In genomic region chr5:29470851-29471394, GRCm38 (mm10) we compare ENCODE assay signal across 36 mouse cellular contexts. TPM values are rescaled to one million over a fixed set of nuclear protein-coding genes. Genes with fewer than 3 reads are reported as not detected.
A peak's percentile ranks its signal among the peaks of the same experiment; 100 is the strongest.
DNase-seq lines count a peak whose midpoint lies in the region; ATAC-seq and TF ChIP-seq lines count a peak whose summit lies in the region.
"Had no signal": no experiment of that assay in that cellular context is flagged by ENCODE, and none has a peak within 500 bp of the region (broad histone marks: within the 10 kb centered on the region; RNA-seq: fewer than 3 reads in every experiment).

No protein-coding gene starts in this region.

- TF ChIP-seq EP300 in ES-Bruce4 (IDR thresholded peaks at IDR 0.05; ENCODE audit: insufficient read depth, low read depth, low read length): no peak

- no peaks in the 10 kb centered on the region for H3K9me3 ChIP-seq in hindbrain, embryonic 10.5 days
- H3K9me3 ChIP-seq in hindbrain, embryonic 16.5 days (ENCODE audit: control insufficient read depth, low read length): no peaks in the 10 kb centered on the region
- H3K9me3 ChIP-seq in E14TG2a.4 (ENCODE audit: low read length) (no peaks in the 10 kb centered on the region), ES-Bruce4 (replicated peaks; ENCODE audit: control insufficient read depth, insufficient read depth, low read length, poor library complexity, severe bottlenecking) (0 out of 2 replicates have a peak, but pooled peaks cover 3% of the 10 kb centered on the region)
- H3K9me3 ChIP-seq in embryonic facial prominence, embryonic 10.5 days: no peaks in the 10 kb centered on the region
- H3K9me3 ChIP-seq: embryonic facial prominence, embryonic 13.5 days; G1E; heart, embryonic 13.5 days; hindbrain, embryonic 15.5 days; limb, embryonic 15.5 days; liver, embryonic 13.5 days; neural tube, embryonic 13.5 days had no signal

- peak; percentile 38 for DNase-seq in hindbrain, embryonic 10.5 days (ENCODE audit: low spot score)
- DNase-seq in embryonic facial prominence, embryonic 10.5 days (ENCODE audit: low spot score): peak; percentile 43
- no peak for DNase-seq in gastrocnemius, postnatal 14 days
- DNase-seq: adrenal gland, postnatal 14 days; B cell, adult 2 months; cerebellum, adult 11 months; cerebellum, adult 9-11 months; gastrocnemius, postnatal 36 days; heart, adult 2 months; heart, postnatal 10 days; kidney, adult 18-20 months; kidney, postnatal 36 days; liver, embryonic 13.5 days; lung, adult 18-20 months; lung, postnatal 10 days had no signal

- no peak overlapping the region for H3K4me2 ChIP-seq in hindbrain, embryonic 16.5 days (ENCODE audit: low read length)
- H3K4me2 ChIP-seq: embryonic facial prominence, embryonic 13.5 days; heart, embryonic 13.5 days; hindbrain, embryonic 15.5 days; limb, embryonic 15.5 days; liver, embryonic 13.5 days; neural tube, embryonic 13.5 days had no signal

- TF ChIP-seq POLR2A in ES-Bruce4 (IDR thresholded peaks at IDR 0.05; ENCODE audit: insufficient read depth, low read length): no peak

- no peak for ATAC-seq in hindbrain, embryonic 16.5 days
- ATAC-seq: Patski had no signal

- no peak overlapping the region for H3K9ac ChIP-seq in hindbrain, embryonic 16.5 days (ENCODE audit: low read depth, low read length)
- no peak overlapping the region for H3K9ac ChIP-seq in ES-Bruce4 (ENCODE audit: low read depth, poor library complexity, severe bottlenecking)
- H3K9ac ChIP-seq: embryonic facial prominence, embryonic 13.5 days; heart, embryonic 13.5 days; hindbrain, embryonic 15.5 days; limb, embryonic 15.5 days; liver, embryonic 13.5 days; neural tube, embryonic 13.5 days had no signal

- H3K4me3 ChIP-seq in hindbrain, embryonic 10.5 days: no peak overlapping the region
- H3K4me3 ChIP-seq in hindbrain, embryonic 16.5 days (ENCODE audit: low read length): no peak overlapping the region
- peak overlapping the region; percentile 23; the same call in 1 of the 2 replicates for H3K4me3 ChIP-seq in E14TG2a.4 (replicated peaks; ENCODE audit: low read length)
- peak overlapping the region; percentile 16; the same call in 1 of the 2 replicates for H3K4me3 ChIP-seq in ES-Bruce4 (ENCODE audit: low read depth, low read length)
- H3K4me3 ChIP-seq in embryonic facial prominence, embryonic 10.5 days: no peak overlapping the region
- H3K4me3 ChIP-seq: embryonic facial prominence, embryonic 13.5 days; heart, adult 2 months; heart, embryonic 13.5 days; hindbrain, embryonic 15.5 days; limb, embryonic 15.5 days; liver, embryonic 13.5 days; myocyte; neural tube, embryonic 13.5 days had no signal

- peaks cover 100% of the 10 kb centered on the region for H3K27me3 ChIP-seq in hindbrain, embryonic 10.5 days (ENCODE audit: insufficient read depth, poor library complexity, severe bottlenecking)
- peaks cover 69% of the 10 kb centered on the region for H3K27me3 ChIP-seq in hindbrain, embryonic 16.5 days (replicated peaks; ENCODE audit: control insufficient read depth, insufficient read depth, low read length)
- peaks cover 96% of the 10 kb centered on the region for H3K27me3 ChIP-seq in E14TG2a.4 (ENCODE audit: insufficient read depth, low read length)
- H3K27me3 ChIP-seq in ES-Bruce4 (ENCODE audit: control insufficient read depth, insufficient read depth, low read length, poor library complexity, severe bottlenecking): peaks cover 14% of the 10 kb centered on the region
- H3K27me3 ChIP-seq in embryonic facial prominence, embryonic 10.5 days (replicated peaks; ENCODE audit: low read depth, poor library complexity, severe bottlenecking): peaks cover 100% of the 10 kb centered on the region

- H3K4me1 ChIP-seq in hindbrain, embryonic 10.5 days (replicated peaks): peaks cover 10% of the 10 kb centered on the region
- peaks cover 5% of the 10 kb centered on the region for H3K4me1 ChIP-seq in hindbrain, embryonic 16.5 days (ENCODE audit: control insufficient read depth, insufficient read depth, low read depth, low read length)
- peaks cover 57% of the 10 kb centered on the region for H3K4me1 ChIP-seq in E14TG2a.4 (replicated peaks; ENCODE audit: low read depth, low read length)
- H3K4me1 ChIP-seq in ES-Bruce4 (ENCODE audit: control insufficient read depth, insufficient read depth, low read length): no peaks in the 10 kb centered on the region
- H3K4me1 ChIP-seq in embryonic facial prominence, embryonic 10.5 days: peaks cover 13% of the 10 kb centered on the region

- TF ChIP-seq CTCF in E14TG2a.4 (conservative IDR thresholded peaks at IDR 0.05; ENCODE audit: low read length): no peak
- no peak for TF ChIP-seq CTCF in ES-Bruce4 (IDR thresholded peaks at IDR 0.05; ENCODE audit: low read depth, low read length)

- H3K36me3 ChIP-seq in hindbrain, embryonic 10.5 days: no peaks in the 10 kb centered on the region
- no peaks in the 10 kb centered on the region for H3K36me3 ChIP-seq in hindbrain, embryonic 16.5 days (ENCODE audit: control insufficient read depth, insufficient read depth, low read length)
- no peaks in the 10 kb centered on the region for H3K36me3 ChIP-seq in E14TG2a.4 (ENCODE audit: insufficient read depth, low read length)
- H3K36me3 ChIP-seq in ES-Bruce4 (ENCODE audit: control insufficient read depth, insufficient read depth, low read length, poor library complexity, severe bottlenecking): no peaks in the 10 kb centered on the region
- no peaks in the 10 kb centered on the region for H3K36me3 ChIP-seq in embryonic facial prominence, embryonic 10.5 days (replicated peaks)
- H3K36me3 ChIP-seq: embryonic facial prominence, embryonic 13.5 days; G1E; heart, embryonic 13.5 days; hindbrain, embryonic 15.5 days; limb, embryonic 15.5 days; liver, embryonic 13.5 days; neural tube, embryonic 13.5 days had no signal

- WGBS in hindbrain, embryonic 10.5 days: 1% methylated on average over 20 of the region's 20 CpGs
- WGBS in hindbrain, embryonic 16.5 days: 4% methylated on average over 20 of the region's 20 CpGs
- 4% methylated on average over 20 of the region's 20 CpGs for WGBS in embryonic facial prominence, embryonic 10.5 days

- H3K27ac ChIP-seq in hindbrain, embryonic 10.5 days: no peak overlapping the region
- no peak overlapping the region for H3K27ac ChIP-seq in hindbrain, embryonic 16.5 days (ENCODE audit: low read depth, low read length)
- H3K27ac ChIP-seq in ES-Bruce4 (ENCODE audit: insufficient read depth, low read length): no peak overlapping the region
- H3K27ac ChIP-seq in embryonic facial prominence, embryonic 10.5 days (replicated peaks): no peak overlapping the region
- H3K27ac ChIP-seq: embryonic facial prominence, embryonic 13.5 days; heart, adult 2 months; heart, embryonic 13.5 days; hindbrain, embryonic 15.5 days; limb, embryonic 15.5 days; liver, embryonic 13.5 days; macrophage; neural tube, embryonic 13.5 days had no signal

- intact Hi-C loops in gastrocnemius, postnatal 14 days (cut with DNase I; ENCODE audit: low total_unique reads): no loop called here

RNA-seq across cellular contexts. Expression of gene Mnx1, which starts 7.3 kb away (rescaled TPM):
- polyA plus RNA-seq in hindbrain, embryonic 10.5 days (2016; fragmentation: Nextera tagmentation; extraction: Ambion mirVana): 0.06 and 0.16 TPM in 2 replicates
- polyA plus RNA-seq in hindbrain, embryonic 16.5 days (2015; fragmentation: Nextera tagmentation; extraction: Ambion mirVana): 0.25 TPM in 1 of 2 replicates, not detected in the other
- polyA plus RNA-seq in ES-Bruce4 (2011; ENCODE audit: insufficient read depth, insufficient read length, low read depth, missing spikeins): 0.45 and 0.88 TPM in 2 replicates
- not detected in 2 replicates for polyA plus RNA-seq in embryonic facial prominence, embryonic 10.5 days (2016; fragmentation: Nextera tagmentation; extraction: Ambion mirVana)
- total RNA-seq in gastrocnemius, postnatal 14 days (2021): not detected
- total RNA-seq: adrenal gland, postnatal 14 days; G1E; gastrocnemius, postnatal 36 days; heart, adult 2 months; heart, postnatal 10 days; hematopoietic stem cell, adult 5-6 weeks; layer of hippocampus, postnatal 25 days; left cerebral cortex, adult 8-10 months; left cerebral cortex, postnatal 36 days; megakaryocyte-erythroid progenitor cell, adult 5-6 weeks; midbrain, postnatal 0 days had no signal
- polyA plus RNA-seq: embryonic facial prominence, embryonic 13.5 days; forebrain, embryonic 11.5 days; G1E; heart, adult 2 months; heart, embryonic 13.5 days; kidney, embryonic 16.5 days; limb, embryonic 15.5 days; liver, embryonic 13.5 days; macrophage; midbrain, postnatal 0 days; myocyte; Patski; thymus, postnatal 0 days had no signal

RNA-seq across cellular contexts. Expression of gene Nom1, which starts 36.5 kb away (rescaled TPM):
- polyA plus RNA-seq in hindbrain, embryonic 10.5 days (2016; fragmentation: Nextera tagmentation; extraction: Ambion mirVana): 22.4 and 32.8 TPM in 2 replicates
- 18.2 and 18.9 TPM in 2 replicates for polyA plus RNA-seq in hindbrain, embryonic 16.5 days (2015; fragmentation: Nextera tagmentation; extraction: Ambion mirVana)
- 12.2 and 15.0 TPM in 2 replicates for polyA plus RNA-seq in ES-Bruce4 (2011; ENCODE audit: insufficient read depth, insufficient read length, low read depth, missing spikeins)
- 35.8 and 36.4 TPM in 2 replicates for polyA plus RNA-seq in embryonic facial prominence, embryonic 10.5 days (2016; fragmentation: Nextera tagmentation; extraction: Ambion mirVana)
- 1 to 10 TPM; 8.4 to 9.2 TPM for total RNA-seq in gastrocnemius, postnatal 14 days (2021)

Comparison
In these comparisons a context has a peak if more than half of its experiments do, and no peak if none do; other contexts are left out.
1. H3K4me3 ChIP-seq: peak in E14TG2a.4 (single experiment) and ES-Bruce4 (single experiment); none in hindbrain, embryonic 10.5 days (single experiment), hindbrain, embryonic 16.5 days (single experiment) and embryonic facial prominence, embryonic 10.5 days (single experiment).